Mouse (Mus musculus): ENCODE measurements around the gene Zpbp2.
"Not testable (repeated sequence)": the region's sequence is repeated elsewhere in the genome, so short reads cannot be mapped to it uniquely, and the experiment has no call there.

Zpbp2 gene

GRCm38 (mm10) chr11:98589306-98589705, 38.4 kb downstream of the Zpbp2 start:
- DNase-seq (ENCODE audit: low read depth, low spot score) = no peak

- no peak for DNase-seq (ENCODE audit: low read depth, low spot score)
Observed at GRCm38 (mm10) chr11:98590548-98591445, 39.9 kb downstream of the Zpbp2 start.

GRCm38 (mm10) chr11:98595021-98595420, 44.1 kb downstream of the Zpbp2 start:
- no peak for DNase-seq (ENCODE audit: low read depth, low spot score)

GRCm38 (mm10) chr11:98595473-98595872, 44.6 kb downstream of the Zpbp2 start:
- DNase-seq (ENCODE audit: low read depth, low spot score) = no peak

GRCm38 (mm10) chr11:98595955-98596354, 45.1 kb downstream of the Zpbp2 start:
- no peak for DNase-seq (ENCODE audit: low read depth, low spot score)

- DNase-seq (ENCODE audit: low read depth, low spot score) = peak; percentile 82
Observed at GRCm38 (mm10) chr11:98597363-98597762, 46.5 kb downstream of the Zpbp2 start.

- no peak for DNase-seq (ENCODE audit: low read depth, low spot score)
Observed at GRCm38 (mm10) chr11:98597991-98598390, 47.1 kb downstream of the Zpbp2 start, which contains the start of gene Lrrc3c. Gene Lrrc3c, plus strand, starts transcription at chr11:98598291.

GRCm38 (mm10) chr11:98598851-98599290, 48.0 kb downstream of the Zpbp2 start:
- no peak for DNase-seq (ENCODE audit: low read depth, low spot score)

- no peak for DNase-seq (ENCODE audit: low read depth, low spot score)
Observed at GRCm38 (mm10) chr11:98599291-98599690, 48.4 kb downstream of the Zpbp2 start.

- no peak for DNase-seq (ENCODE audit: low read depth, low spot score)
Observed at GRCm38 (mm10) chr11:98602090-98602690, 51.3 kb downstream of the Zpbp2 start.

GRCm38 (mm10) chr11:98603953-98604352, 53.1 kb downstream of the Zpbp2 start:
- DNase-seq (ENCODE audit: low read depth, low spot score) = no peak

- not testable (repeated sequence) for DNase-seq (ENCODE audit: low read depth, low spot score)
Observed at GRCm38 (mm10) chr11:98604911-98605310, 54.0 kb downstream of the Zpbp2 start.

- peak; percentile 79 for DNase-seq (ENCODE audit: low read depth, low spot score)
Observed at GRCm38 (mm10) chr11:98606763-98607162, 55.9 kb downstream of the Zpbp2 start.
